Mouse (Mus musculus) midbrain, embryonic 14.5 days (tissue): Measurements from ENCODE around the gene Sh3pxd2a. TPM values are rescaled to one million over a fixed set of nuclear protein-coding genes. Genes with fewer than 3 reads are reported as not detected.

Experiments used
- ATAC-seq: fragments of 200-750 bp; cut with Nextera tagmentation; 2 replicates; pipeline ENCODE4 v1.8.0; 2017; ENCODE audit warnings: moderate number of reproducible peaks, moderate library complexity; ENCODE audit not compliant: low FRiP score, low TSS enrichment
- DNase-seq: peaks from one replicate; pipeline ENCODE4 v3.0.0-alpha.2; 2015
- H3K27ac ChIP-seq: fragments of 300-500 bp; sonication (generic); replicated peaks from 2 replicates; pipeline ENCODE4 v1.5.1; 2014; ENCODE audit warnings: mild to moderate bottlenecking, low read depth, low read length, moderate library complexity
- H3K27me3 ChIP-seq: fragments of 300-500 bp; sonication (generic); 2 replicates; pipeline ENCODE4 v1.6.1; 2014; ENCODE audit warnings: low read length, control low read depth, mixed read lengths; ENCODE audit not compliant: control insufficient read depth, insufficient read depth
- H3K36me3 ChIP-seq: fragments of 300-500 bp; sonication (generic); 2 replicates; pipeline ENCODE4 v1.6.1; 2014; ENCODE audit warnings: low read length, control low read depth; ENCODE audit not compliant: control insufficient read depth, insufficient read depth
- H3K4me1 ChIP-seq: fragments of 300-500 bp; sonication (generic); 2 replicates; pipeline ENCODE4 v1.6.1; 2014; ENCODE audit warnings: mild to moderate bottlenecking, antibody characterized with exemption, low read length, control low read depth; ENCODE audit not compliant: control insufficient read depth, insufficient read depth
- H3K4me2 ChIP-seq: fragments of 300-500 bp; sonication (generic); 2 replicates; pipeline ENCODE4 v1.6.1; 2014; ENCODE audit warnings: mild to moderate bottlenecking, low read length, moderate library complexity
- H3K4me3 ChIP-seq: fragments of 300-500 bp; sonication (generic); replicated peaks from 2 replicates; pipeline ENCODE4 v1.5.1; 2014; ENCODE audit warnings: low read depth, low read length
- H3K9ac ChIP-seq: fragments of 300-500 bp; sonication (generic); replicated peaks from 2 replicates; pipeline ENCODE4 v1.6.1; 2014; ENCODE audit warnings: mild to moderate bottlenecking, low read length, moderate library complexity
- H3K9me3 ChIP-seq: fragments of 300-500 bp; sonication (generic); 2 replicates; pipeline ENCODE4 v1.6.1; 2016; ENCODE audit warnings: low read length, control low read depth, mixed read lengths; ENCODE audit not compliant: control insufficient read depth
- WGBS: fragments of 180-500 bp; shearing (Covaris S2); extraction: QIAGEN DNeasy Blood & Tissue Kit; methylation state at CpG from one replicate; pipeline ENCODE4 v1.1.7; 2014; 5-methylcytosine and 5-hydroxymethylcytosine counted together
- polyA plus RNA-seq: library from polyadenylated mRNA; unstranded; fragments of >200 nt; fragmentation: Nextera tagmentation; extraction: Ambion mirVana; gene quantifications from 2 replicates; pipeline ENCODE4 v1.2.1, GENCODE M21; 2014

The Sh3pxd2a gene
- polyA plus RNA-seq, 1 experiment from 2014 or later: 2.4 TPM

DNA sequence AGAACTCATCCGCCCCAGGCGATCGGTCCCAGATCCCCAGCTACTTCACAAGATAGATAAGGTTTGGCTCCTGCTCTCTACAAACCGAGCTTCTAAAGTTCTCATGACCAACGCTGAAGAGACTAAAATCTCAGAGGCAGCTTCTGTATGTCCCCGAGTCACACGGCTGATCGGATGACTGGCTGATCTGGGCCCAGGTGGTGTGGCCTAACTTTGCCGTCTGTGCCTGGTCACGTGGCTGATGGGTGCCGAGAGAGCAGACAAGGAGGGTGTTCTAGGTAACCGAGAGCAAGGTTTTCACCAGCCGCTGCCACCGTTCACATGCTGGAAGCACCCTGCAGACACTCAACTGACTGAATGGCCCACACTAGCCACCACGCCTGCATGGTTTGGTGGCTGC lies 83.2 kb downstream of the Sh3pxd2a start:
- ATAC-seq: no peak
- Histone ChIP-seq H3K4me1 (no peaks in the 10 kb centered on the region), H3K4me3 (no peak overlapping the region), H3K27me3 (no peaks in the 10 kb centered on the region), H3K9me3 (no peaks in the 10 kb centered on the region), H3K4me2 (no peak overlapping the region), H3K9ac (no peak overlapping the region), H3K36me3 (no peaks in the 10 kb centered on the region), H3K27ac (no peak overlapping the region)
- WGBS: 91% methylated on average over 15 of the region's 15 CpGs
- DNase-seq: no peak

GRCm38 (mm10) chr19:47379141-47379540 lies 85.1 kb downstream of the Sh3pxd2a start:
- ATAC-seq: no peak
- no peak overlapping the region for H3K27ac ChIP-seq
- H3K27me3 ChIP-seq: no peaks in the 10 kb centered on the region
- no peak for DNase-seq
- 71% methylated on average over 5 of the region's 5 CpGs for WGBS
- H3K36me3 ChIP-seq: no peaks in the 10 kb centered on the region
- H3K9ac ChIP-seq: no peak overlapping the region
- no peak overlapping the region for H3K4me3 ChIP-seq
- H3K4me2 ChIP-seq: no peak overlapping the region
- no peaks in the 10 kb centered on the region for H3K4me1 ChIP-seq
- H3K9me3 ChIP-seq: no peaks in the 10 kb centered on the region

DNA sequence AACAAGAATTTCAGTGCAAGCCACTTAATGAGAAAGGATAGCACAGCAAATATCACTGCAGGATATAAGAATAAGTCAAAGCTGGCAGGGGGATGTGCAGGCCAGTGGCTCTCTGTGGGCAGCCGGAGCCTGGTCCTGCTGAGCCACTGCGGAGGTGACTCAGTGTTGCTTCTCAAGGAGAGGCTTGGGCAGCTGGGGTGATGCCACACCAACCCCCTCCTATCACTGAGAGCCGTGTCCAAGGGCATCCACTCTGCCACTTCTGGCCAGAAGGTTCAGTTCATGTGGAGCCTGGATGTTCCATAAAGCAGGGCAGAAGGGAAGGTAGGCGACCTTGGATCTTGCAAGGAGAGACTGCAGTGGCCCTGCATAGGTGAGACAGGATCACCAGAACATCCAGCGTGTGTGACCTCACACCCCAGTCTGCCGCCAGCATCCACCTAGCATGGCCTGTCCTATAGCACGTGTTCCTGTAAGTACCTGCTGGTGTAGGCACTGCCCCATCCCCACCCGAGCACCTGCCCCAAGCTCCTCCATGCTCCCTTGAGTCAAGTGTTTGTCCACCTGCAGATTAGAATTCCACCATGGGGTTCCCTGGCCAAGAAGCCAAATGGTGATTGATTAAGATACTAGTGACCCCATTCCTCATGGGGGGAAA lies 89.2 kb downstream of the Sh3pxd2a start:
- Histone ChIP-seq H3K9me3 (no peaks in the 10 kb centered on the region), H3K27me3 (no peaks in the 10 kb centered on the region), H3K4me1 (no peaks in the 10 kb centered on the region), H3K36me3 (no peaks in the 10 kb centered on the region), H3K27ac (no peak overlapping the region), H3K4me3 (no peak overlapping the region), H3K9ac (no peak overlapping the region), H3K4me2 (no peak overlapping the region)
- ATAC-seq (no peak), DNase-seq (no peak)
- WGBS: 93% methylated on average over 8 of the region's 8 CpGs

- DNase-seq: peak; percentile 81
- no peak overlapping the region for H3K27ac ChIP-seq
- 41% methylated on average over 4 of the region's 4 CpGs for WGBS
These were observed 89.8 kb downstream of the Sh3pxd2a start for GRCm38 (mm10) chr19:47374440-47374839.

DNA sequence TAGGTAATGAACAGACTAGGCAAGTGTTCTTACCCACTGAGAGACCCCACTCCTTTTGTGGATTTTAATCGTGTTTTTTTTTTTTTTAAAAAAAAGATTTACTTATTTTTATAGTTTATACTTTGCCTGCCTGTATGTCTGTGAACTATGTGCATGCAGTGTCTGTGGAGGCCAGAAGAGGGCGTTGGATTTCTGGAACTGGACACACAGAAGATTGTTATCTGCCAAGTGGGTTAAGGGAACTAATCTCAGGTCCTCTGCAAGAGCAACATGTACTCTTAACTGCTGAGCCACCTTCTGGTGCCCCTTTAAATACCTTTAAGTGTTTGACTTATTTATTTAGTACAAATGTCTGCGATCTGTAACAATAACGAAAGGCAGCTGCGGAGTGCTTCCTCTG lies 92.2 kb downstream of the Sh3pxd2a start:
- no peaks in the 10 kb centered on the region for H3K36me3 ChIP-seq
- ATAC-seq (no peak), DNase-seq (no peak)
- H3K4me1 ChIP-seq: no peaks in the 10 kb centered on the region
- no peak overlapping the region for H3K9ac ChIP-seq
- H3K9me3 ChIP-seq: no peaks in the 10 kb centered on the region
- no peak overlapping the region for H3K27ac ChIP-seq
- H3K4me2 ChIP-seq: no peak overlapping the region
- H3K27me3 ChIP-seq: no peaks in the 10 kb centered on the region
- 78% methylated on average over 5 of the region's 5 CpGs for WGBS
- no peak overlapping the region for H3K4me3 ChIP-seq

More at GRCm38 (mm10) chr19:47374440-47374839, 89.8 kb downstream of the Sh3pxd2a start:
- Histone ChIP-seq H3K4me3 (no peak overlapping the region), H3K4me2 (no peak overlapping the region), H3K36me3 (no peaks in the 10 kb centered on the region), H3K9ac (no peak overlapping the region), H3K27me3 (no peaks in the 10 kb centered on the region), H3K4me1 (no peaks in the 10 kb centered on the region), H3K9me3 (no peaks in the 10 kb centered on the region)
- ATAC-seq: no peak

GRCm38 (mm10) chr19:47371521-47371920 lies 92.7 kb downstream of the Sh3pxd2a start:
- no peaks in the 10 kb centered on the region for H3K9me3 ChIP-seq
- H3K4me1 ChIP-seq: no peaks in the 10 kb centered on the region
- DNase-seq: no peak
- no peaks in the 10 kb centered on the region for H3K27me3 ChIP-seq
- no peak overlapping the region for H3K4me2 ChIP-seq
- H3K27ac ChIP-seq: no peak overlapping the region
- no peaks in the 10 kb centered on the region for H3K36me3 ChIP-seq
- no peak for ATAC-seq
- no peak overlapping the region for H3K9ac ChIP-seq
- 93% methylated on average over 11 of the region's 11 CpGs for WGBS
- H3K4me3 ChIP-seq: no peak overlapping the region

GRCm38 (mm10) chr19:47369008-47369407 lies 95.2 kb downstream of the Sh3pxd2a start:
- no peak overlapping the region for H3K9ac ChIP-seq
- DNase-seq: no peak
- no peaks in the 10 kb centered on the region for H3K4me1 ChIP-seq
- H3K4me2 ChIP-seq: no peak overlapping the region
- ATAC-seq: no peak
- no peak overlapping the region for H3K4me3 ChIP-seq
- no peaks in the 10 kb centered on the region for H3K27me3 ChIP-seq
- H3K36me3 ChIP-seq: no peaks in the 10 kb centered on the region
- H3K27ac ChIP-seq: no peak overlapping the region
- no peaks in the 10 kb centered on the region for H3K9me3 ChIP-seq
- WGBS: 51% methylated on average over 3 of the region's 3 CpGs

- WGBS: 85% methylated on average over 12 of the region's 12 CpGs
- no peak for ATAC-seq
- no peak overlapping the region for H3K4me3 ChIP-seq
- H3K4me1 ChIP-seq: no peaks in the 10 kb centered on the region
- no peaks in the 10 kb centered on the region for H3K9me3 ChIP-seq
- no peak overlapping the region for H3K9ac ChIP-seq
- no peak overlapping the region for H3K4me2 ChIP-seq
- DNase-seq: no peak
- no peak overlapping the region for H3K27ac ChIP-seq
- H3K36me3 ChIP-seq: no peaks in the 10 kb centered on the region
- H3K27me3 ChIP-seq: no peaks in the 10 kb centered on the region
These were observed 96.8 kb downstream of the Sh3pxd2a start for GRCm38 (mm10) chr19:47367271-47367879.

DNA sequence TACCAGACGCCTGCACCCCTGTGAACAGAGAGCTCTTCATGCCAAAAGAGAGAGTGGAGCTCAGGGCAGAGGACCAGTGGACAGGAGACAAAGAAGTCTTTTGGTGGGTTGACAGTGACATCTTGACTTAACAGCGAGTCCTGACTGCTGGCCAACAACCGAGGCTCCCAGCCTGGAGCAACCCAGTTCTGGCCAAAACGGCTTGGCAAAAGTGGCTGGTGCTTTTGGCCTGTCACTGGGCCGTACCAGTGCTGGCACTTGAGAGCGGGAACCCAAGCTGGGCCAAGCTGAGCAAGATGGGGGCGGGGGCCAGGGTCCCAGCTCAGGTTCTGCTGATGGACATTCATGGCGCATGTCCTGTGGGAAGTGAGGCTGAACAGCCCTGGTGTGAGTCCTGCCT lies 97.6 kb downstream of the Sh3pxd2a start:
- WGBS: 80% methylated on average over 8 of the region's 8 CpGs
- Histone ChIP-seq H3K9me3 (no peaks in the 10 kb centered on the region), H3K27me3 (no peaks in the 10 kb centered on the region), H3K36me3 (no peaks in the 10 kb centered on the region), H3K4me2 (no peak overlapping the region), H3K4me1 (no peaks in the 10 kb centered on the region), H3K4me3 (no peak overlapping the region), H3K27ac (no peak overlapping the region), H3K9ac (no peak overlapping the region)
- no peak for ATAC-seq
- peak; percentile 19 for DNase-seq
